Mouse (Mus musculus) gastrocnemius, adult 2 months (tissue): ENCODE results near the gene Hesx1. TPM values are rescaled to one million over a fixed set of nuclear protein-coding genes. Genes with fewer than 3 reads are reported as not detected.
A peak's percentile ranks its signal among the peaks of the same experiment; 100 is the strongest.

Experiments
- DNase-seq: peaks from one replicate; pipeline ENCODE4 v3.0.0; 2022
- H3K27ac ChIP-seq: fragments of 200-600 bp; 2 replicates; pipeline ENCODE4 v1.8.1; 2022; ENCODE audit warnings: mild to moderate bottlenecking
- H3K4me3 ChIP-seq: fragments of 200-600 bp; 2 replicates; pipeline ENCODE4 v1.8.1; 2022; ENCODE audit warnings: mild to moderate bottlenecking, moderate library complexity
- CTCF ChIP-seq: fragments of 200-600 bp; IDR thresholded peaks from 2 replicates; pipeline ENCODE4 v1.8.1; 2022; ENCODE audit warnings: antibody characterized with exemption, mild to moderate bottlenecking, moderate library complexity
- intact Hi-C: fragments of 180-260 bp; cut with DNase I; formaldehyde crosslinking; loops from one replicate; pipeline ENCODE4 v1.15.1; 2025
- total RNA-seq, 2 experiments: library from RNA; stranded (reverse); gene quantifications; 2 replicates each; pipeline ENCODE4 v1.2.3; 2021

The Hesx1 gene
- total RNA-seq, 2 experiments from 2014 or later = not detected

GRCm38 (mm10) chr14:26981494-26982149 is 12.6 kb upstream of the Hesx1 start:
- intact Hi-C loops = no loop called here
- DNase-seq = no peak
- Histone ChIP-seq H3K4me3 (no peak overlapping the region), H3K27ac (no peak overlapping the region)
- peak; percentile 34; the same call in 1 of the 2 replicates for TF ChIP-seq CTCF

- DNase-seq = no peak
- TF ChIP-seq CTCF = no peak
- intact Hi-C loops = no loop called here
- Histone ChIP-seq H3K4me3 (no peak overlapping the region), H3K27ac (no peak overlapping the region)
Observed at GRCm38 (mm10) chr14:26982150-26982530, 12.1 kb upstream of the Hesx1 start.

GRCm38 (mm10) chr14:26988694-26989093 is 5.5 kb upstream of the Hesx1 start:
- DNase-seq = no peak
- Histone ChIP-seq H3K4me3 (no peak overlapping the region), H3K27ac (no peak overlapping the region)
- TF ChIP-seq CTCF = peak; percentile 60
- intact Hi-C loops = loop anchor here (5.0 kb wide), 2 partner anchors 34 to 109 kb away; no protein-coding TSS in a partner anchor

- no peak overlapping the region for H3K4me3 ChIP-seq
- DNase-seq = no peak
- H3K27ac ChIP-seq = no peak overlapping the region
- intact Hi-C loops = no loop called here
- no peak for TF ChIP-seq CTCF
Observed at GRCm38 (mm10) chr14:26991622-26992021, 2.6 kb upstream of the Hesx1 start.

- intact Hi-C loops = no loop called here
- no peak for DNase-seq
- TF ChIP-seq CTCF = no peak
- Histone ChIP-seq H3K27ac (no peak overlapping the region), H3K4me3 (no peak overlapping the region)
Observed at GRCm38 (mm10) chr14:26993427-26993826, 789 bp upstream of the Hesx1 start.

GRCm38 (mm10) chr14:26996257-26996656 is 2.0 kb downstream of the Hesx1 start:
- Histone ChIP-seq H3K27ac (no peak overlapping the region), H3K4me3 (no peak overlapping the region)
- intact Hi-C loops = no loop called here
- no peak for TF ChIP-seq CTCF
- no peak for DNase-seq

GRCm38 (mm10) chr14:27000386-27000785 is 6.2 kb downstream of the Hesx1 start:
- TF ChIP-seq CTCF = no peak
- DNase-seq = no peak
- intact Hi-C loops = no loop called here
- H3K27ac ChIP-seq = no peak overlapping the region
- no peak overlapping the region for H3K4me3 ChIP-seq

- DNase-seq = no peak
- Histone ChIP-seq H3K4me3 (no peak overlapping the region), H3K27ac (no peak overlapping the region)
- TF ChIP-seq CTCF = no peak
- intact Hi-C loops = no loop called here
Observed at GRCm38 (mm10) chr14:27004906-27005305, 10.7 kb downstream of the Hesx1 start.

- no peak overlapping the region for H3K27ac ChIP-seq
- no peak overlapping the region for H3K4me3 ChIP-seq
- TF ChIP-seq CTCF = no peak
- intact Hi-C loops = no loop called here
- no peak for DNase-seq
Observed at GRCm38 (mm10) chr14:27005937-27006336, 11.7 kb downstream of the Hesx1 start.

- H3K27ac ChIP-seq = no peak overlapping the region
- H3K4me3 ChIP-seq = no peak overlapping the region
- intact Hi-C loops = no loop called here
- no peak for TF ChIP-seq CTCF
- no peak for DNase-seq
Observed at GRCm38 (mm10) chr14:27011561-27011960, 17.3 kb downstream of the Hesx1 start.

- Histone ChIP-seq H3K27ac (no peak overlapping the region), H3K4me3 (no peak overlapping the region)
- DNase-seq = no peak
- no peak for TF ChIP-seq CTCF
- intact Hi-C loops = no loop called here
Observed at GRCm38 (mm10) chr14:27013658-27014057, 19.4 kb downstream of the Hesx1 start.

GRCm38 (mm10) chr14:27017936-27018335 is 23.7 kb downstream of the Hesx1 start:
- H3K27ac ChIP-seq = no peak overlapping the region
- no peak overlapping the region for H3K4me3 ChIP-seq
- intact Hi-C loops = no loop called here
- no peak for DNase-seq
- no peak for TF ChIP-seq CTCF

- no peak overlapping the region for H3K4me3 ChIP-seq
- DNase-seq = no peak
- intact Hi-C loops = loop anchor here (5.0 kb wide), 1 partner anchor 33 kb away; no protein-coding TSS in a partner anchor
- H3K27ac ChIP-seq = no peak overlapping the region
- no peak for TF ChIP-seq CTCF
Observed at GRCm38 (mm10) chr14:27019850-27020249, 25.6 kb downstream of the Hesx1 start.

- intact Hi-C loops = loop anchor here (5.0 kb wide), 1 partner anchor 36 kb away; no protein-coding TSS in a partner anchor
- DNase-seq = peak; percentile 63
- Histone ChIP-seq H3K4me3 (no peak overlapping the region), H3K27ac (no peak overlapping the region)
- peak; percentile 80 for TF ChIP-seq CTCF
Observed at GRCm38 (mm10) chr14:27022876-27023275, 28.7 kb downstream of the Hesx1 start.
